Mouse (Mus musculus) heart, embryonic 11.5 days (tissue): Measurements from ENCODE around the gene Sec14l1. TPM values are rescaled to one million over a fixed set of nuclear protein-coding genes. Genes with fewer than 3 reads are reported as not detected.

Experiments used
- ATAC-seq: fragments of 200-750 bp; cut with Nextera tagmentation; replicated peaks from 2 replicates; pipeline ENCODE4 v1.8.0; 2017; ENCODE audit warnings: moderate library complexity; ENCODE audit not compliant: insufficient number of reproducible peaks, low FRiP score, low TSS enrichment
- H3K27ac ChIP-seq: fragments of 300-500 bp; sonication (generic); 2 replicates; pipeline ENCODE4 v1.5.1; 2014; ENCODE audit warnings: mild to moderate bottlenecking, low read depth, low read length
- H3K27me3 ChIP-seq: fragments of 300-500 bp; sonication (generic); 2 replicates; pipeline ENCODE4 v1.6.1; 2014; ENCODE audit warnings: mild to moderate bottlenecking, low read length, mixed read lengths; ENCODE audit not compliant: control insufficient read depth, insufficient read depth
- H3K36me3 ChIP-seq: fragments of 300-500 bp; sonication (generic); 2 replicates; pipeline ENCODE4 v1.6.1; 2014; ENCODE audit warnings: mild to moderate bottlenecking, low read length, moderate library complexity, mixed read lengths; ENCODE audit not compliant: control insufficient read depth, insufficient read depth
- H3K4me1 ChIP-seq: fragments of 300-500 bp; sonication (generic); 2 replicates; pipeline ENCODE4 v1.6.1; 2014; ENCODE audit warnings: low read length; ENCODE audit not compliant: control insufficient read depth, insufficient read depth
- H3K4me2 ChIP-seq: fragments of 300-500 bp; sonication (generic); 2 replicates; pipeline ENCODE4 v1.6.1; 2014; ENCODE audit warnings: mild to moderate bottlenecking, moderate library complexity
- H3K4me3 ChIP-seq: fragments of 300-500 bp; sonication (generic); 2 replicates; pipeline ENCODE4 v1.5.1; 2014; ENCODE audit warnings: low read depth, low read length
- H3K9ac ChIP-seq: fragments of 300-500 bp; sonication (generic); 2 replicates; pipeline ENCODE4 v1.6.1; 2014; ENCODE audit warnings: mild to moderate bottlenecking, low read depth, low read length, moderate library complexity
- H3K9me3 ChIP-seq: fragments of 300-500 bp; sonication (generic); replicated peaks from 2 replicates; pipeline ENCODE4 v1.6.1; 2016; ENCODE audit warnings: low read length; ENCODE audit not compliant: control insufficient read depth
- WGBS: fragments of 180-500 bp; shearing (Covaris S2); extraction: QIAGEN DNeasy Blood & Tissue Kit; methylation state at CpG from one replicate; pipeline ENCODE4 v1.1.7; 2014; ENCODE audit not compliant: insufficient replicate concordance; 5-methylcytosine and 5-hydroxymethylcytosine counted together
- polyA plus RNA-seq: library from polyadenylated mRNA; unstranded; fragments of >200 nt; fragmentation: Nextera tagmentation; extraction: Ambion mirVana; gene quantifications from 2 replicates; pipeline ENCODE4 v1.2.1, GENCODE M21; 2014

Sec14l1 gene
- polyA plus RNA-seq, 1 experiment from 2014 or later = 32.6 TPM

DNA sequence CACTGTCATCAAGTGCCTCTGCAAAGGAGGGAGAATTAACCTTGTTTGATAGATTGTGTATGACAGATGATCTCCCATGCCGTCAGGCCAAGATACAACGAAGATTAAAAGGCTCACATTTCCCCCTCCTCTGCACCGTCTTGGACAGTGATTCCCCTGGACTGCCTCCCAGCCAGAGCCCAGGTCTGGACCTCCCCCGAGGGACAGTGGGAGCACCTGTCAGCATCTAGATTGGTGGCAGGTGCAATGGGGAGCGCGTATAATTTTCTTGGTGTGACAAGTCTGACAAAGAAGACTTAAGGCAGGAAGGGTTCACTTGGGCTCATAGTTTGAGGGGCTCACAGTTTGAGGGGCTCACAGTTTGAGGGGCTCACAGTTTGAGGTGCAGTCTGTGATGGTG, 48.8 kb downstream of the Sec14l1 start:
- no peak for ATAC-seq
- H3K4me2 ChIP-seq = no peak overlapping the region
- no peak overlapping the region for H3K4me3 ChIP-seq
- no peak overlapping the region for H3K27ac ChIP-seq
- H3K36me3 ChIP-seq = peaks cover 6% of the 10 kb centered on the region; the same call in 1 of the 2 replicates
- H3K4me1 ChIP-seq = peaks cover 6% of the 10 kb centered on the region; the same call in 1 of the 2 replicates
- WGBS = 64% methylated on average over 6 of the region's 6 CpGs
- H3K27me3 ChIP-seq = no peaks in the 10 kb centered on the region
- H3K9me3 ChIP-seq = no peaks in the 10 kb centered on the region
- no peak overlapping the region for H3K9ac ChIP-seq

DNA sequence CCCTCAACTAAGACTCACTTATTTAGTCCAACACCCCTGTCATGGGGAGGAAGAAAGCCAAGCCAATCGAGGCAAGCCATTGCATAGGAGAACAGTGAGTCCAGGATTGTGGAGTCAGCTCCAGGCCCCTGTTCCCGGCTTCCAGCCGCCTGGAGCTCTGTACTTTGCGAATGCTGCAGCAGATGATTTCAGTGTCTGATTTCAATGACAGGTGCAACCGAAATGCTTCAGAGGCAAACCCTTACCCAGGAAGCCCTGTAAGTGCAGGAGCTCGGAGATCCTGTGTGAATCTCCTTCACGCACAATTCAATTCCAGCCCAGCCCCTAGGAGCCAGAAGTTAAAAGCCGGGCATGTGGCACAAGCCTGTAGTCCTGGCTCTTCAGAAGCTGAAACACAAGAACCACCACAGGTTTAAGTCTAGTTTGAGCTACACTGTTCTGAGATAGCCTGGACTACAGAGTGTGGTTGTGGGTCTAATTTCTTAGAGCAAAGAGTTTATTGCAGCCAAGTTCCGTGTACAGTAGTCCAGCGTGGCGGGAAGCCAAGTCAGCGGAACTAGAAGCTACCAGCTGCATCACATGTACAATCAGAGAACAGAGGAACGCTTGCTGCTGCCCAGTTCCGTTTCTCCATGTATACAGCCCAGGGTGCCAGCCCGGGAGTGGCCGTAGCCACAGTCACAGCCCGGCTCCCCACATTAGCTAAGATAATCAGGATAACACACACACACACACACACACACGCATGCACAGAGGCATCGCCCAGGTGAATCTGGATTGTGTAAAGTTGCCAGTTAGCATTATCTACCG, 53.5 kb downstream of the Sec14l1 start:
- Histone ChIP-seq H3K9me3 (no peaks in the 10 kb centered on the region), H3K4me2 (no peak overlapping the region), H3K4me3 (no peak overlapping the region), H3K27me3 (no peaks in the 10 kb centered on the region), H3K27ac (no peak overlapping the region), H3K9ac (no peak overlapping the region), H3K4me1 (no peaks in the 10 kb centered on the region), H3K36me3 (no peaks in the 10 kb centered on the region)
- WGBS = 83% methylated on average over 20 of the region's 20 CpGs
- ATAC-seq = no peak

DNA sequence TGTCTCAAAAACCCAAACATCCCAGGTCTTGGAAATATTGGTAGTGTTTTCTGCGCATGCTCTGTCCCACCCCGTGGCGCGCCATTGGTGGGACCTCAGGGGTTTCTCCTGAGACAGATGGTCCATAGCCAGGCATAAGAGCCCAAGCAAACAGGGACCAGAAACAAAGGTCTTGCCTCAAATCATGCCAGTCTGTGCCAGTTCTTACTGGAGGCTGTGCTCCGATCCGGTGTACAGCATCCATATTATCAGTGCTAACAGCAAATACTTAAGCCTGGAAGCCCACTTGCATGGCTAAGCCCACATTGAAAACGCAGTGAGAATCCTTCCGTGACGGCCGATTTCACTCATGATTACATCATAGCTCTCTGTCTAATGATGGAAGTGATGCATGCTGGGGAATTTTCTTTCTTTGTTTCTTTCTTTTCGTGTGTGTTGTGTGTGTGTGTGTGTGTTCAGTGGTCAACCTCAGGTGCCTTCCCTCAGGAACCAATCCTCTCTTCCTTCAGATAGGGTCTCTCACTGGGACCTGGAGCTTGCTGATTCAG, 54.2 kb downstream of the Sec14l1 start:
- Histone ChIP-seq H3K27ac (no peak overlapping the region), H3K4me1 (no peaks in the 10 kb centered on the region), H3K4me3 (no peak overlapping the region), H3K9ac (no peak overlapping the region), H3K9me3 (no peaks in the 10 kb centered on the region), H3K27me3 (no peaks in the 10 kb centered on the region), H3K36me3 (no peaks in the 10 kb centered on the region), H3K4me2 (no peak overlapping the region)
- 89% methylated on average over 11 of the region's 11 CpGs for WGBS
- no peak for ATAC-seq

DNA sequence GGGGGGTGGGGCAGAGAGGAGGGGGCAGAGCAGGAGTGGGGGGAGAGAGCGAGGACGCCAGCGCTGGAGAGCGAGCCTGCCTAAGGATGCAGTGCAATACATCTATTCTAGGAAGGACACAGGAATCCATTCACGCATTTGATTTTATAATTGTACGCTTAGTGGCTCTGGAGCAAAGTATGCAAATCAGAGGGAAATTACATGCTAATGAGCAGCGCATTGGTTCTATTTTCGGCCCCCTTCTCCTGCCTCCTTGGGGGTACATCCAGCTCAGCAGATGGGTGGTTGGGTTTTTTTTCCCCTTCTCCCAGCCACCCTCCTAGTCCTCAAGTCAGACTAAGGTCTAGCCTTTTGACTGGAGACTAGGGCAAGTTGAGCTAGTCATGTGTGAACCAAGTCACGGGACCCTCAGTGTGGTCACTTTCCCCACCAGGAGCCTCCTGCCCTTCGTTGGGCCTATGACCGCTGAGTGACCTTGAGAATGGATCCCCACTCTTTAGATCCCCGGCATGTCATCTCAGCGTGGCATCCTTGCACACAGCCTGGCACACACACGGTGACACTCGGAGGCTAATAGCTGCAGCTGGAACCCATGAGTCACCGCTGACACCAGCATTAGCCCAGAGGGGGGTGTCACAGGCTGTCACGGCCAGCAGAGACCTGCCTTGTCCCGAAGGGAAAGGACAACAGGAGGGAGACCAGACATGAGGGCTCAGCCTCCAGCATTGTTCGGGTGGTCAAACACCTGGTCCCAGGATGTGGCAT, 55.0 kb downstream of the Sec14l1 start:
- Histone ChIP-seq H3K4me2 (no peak overlapping the region), H3K9ac (no peak overlapping the region), H3K27ac (no peak overlapping the region), H3K4me3 (no peak overlapping the region), H3K36me3 (no peaks in the 10 kb centered on the region), H3K9me3 (no peaks in the 10 kb centered on the region), H3K27me3 (no peaks in the 10 kb centered on the region), H3K4me1 (no peaks in the 10 kb centered on the region)
- WGBS = 89% methylated on average over 19 of the region's 19 CpGs
- no peak for ATAC-seq

DNA sequence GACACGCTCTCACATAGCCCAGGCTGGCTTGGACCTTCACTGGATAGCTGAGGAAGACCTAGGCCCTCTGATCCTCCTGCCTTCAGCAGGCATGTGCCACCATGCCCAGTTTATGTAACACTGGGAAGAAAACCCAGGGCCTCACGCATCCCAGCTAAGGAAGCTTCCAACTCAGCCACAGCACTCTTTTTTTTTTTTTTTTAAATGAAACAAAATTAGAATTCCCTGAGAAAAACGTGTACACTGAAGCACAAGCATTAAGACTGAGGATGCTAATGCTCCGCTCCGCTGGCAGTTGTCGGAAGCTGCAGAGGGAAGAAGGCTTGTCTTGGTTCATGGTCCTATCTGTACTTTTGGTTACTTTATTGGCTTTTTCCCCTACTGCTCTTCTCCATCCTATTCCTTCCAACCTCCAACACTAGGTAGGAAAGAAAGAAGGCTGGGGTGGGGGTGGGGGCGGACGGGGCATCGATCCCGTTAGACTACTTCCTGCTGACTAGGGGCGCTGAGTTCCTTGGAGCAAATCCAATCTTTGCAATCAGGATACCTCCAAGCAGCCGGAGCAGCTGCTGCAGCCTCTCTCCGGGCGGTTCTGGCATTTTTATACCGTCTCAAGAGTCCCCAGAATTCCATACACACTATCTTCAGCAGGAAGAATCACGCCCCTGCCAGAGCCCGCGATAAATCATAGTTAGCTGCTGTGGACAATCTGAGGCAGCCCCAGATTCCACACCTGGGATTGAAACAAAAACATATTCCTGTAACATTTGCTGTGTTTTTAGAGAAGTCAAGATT, 59.3 kb downstream of the Sec14l1 start:
- H3K36me3 ChIP-seq = no peaks in the 10 kb centered on the region
- H3K4me1 ChIP-seq = no peaks in the 10 kb centered on the region; the same call in 1 of the 2 replicates
- 32% methylated on average over 18 of the region's 18 CpGs for WGBS
- H3K27ac ChIP-seq = peak overlapping the region; percentile 50
- H3K9ac ChIP-seq = peak overlapping the region; percentile 58
- H3K9me3 ChIP-seq = no peaks in the 10 kb centered on the region
- H3K4me2 ChIP-seq = peak overlapping the region; percentile 58
- ATAC-seq = no peak
- H3K4me3 ChIP-seq = peak overlapping the region; percentile 21
- no peaks in the 10 kb centered on the region for H3K27me3 ChIP-seq

DNA sequence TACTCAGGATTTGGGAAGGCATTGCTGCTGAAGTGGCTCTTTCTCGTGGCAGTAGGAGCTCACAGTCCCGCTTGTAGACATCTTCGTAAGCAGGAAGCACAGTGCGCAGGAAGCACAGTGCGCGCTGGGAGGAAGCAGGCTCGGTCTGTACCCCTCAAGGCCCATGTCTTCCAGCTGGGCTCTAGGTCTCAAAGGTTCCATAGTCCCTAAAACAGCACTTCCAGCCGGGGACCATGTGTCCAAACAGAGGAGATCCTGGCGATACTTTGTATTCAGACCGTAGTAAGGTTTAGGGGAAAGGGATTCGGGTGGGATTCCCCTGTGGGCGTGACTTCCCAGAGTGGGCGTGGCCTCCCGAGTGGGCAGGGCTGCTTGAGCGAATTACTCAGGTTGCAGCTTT, 60.0 kb downstream of the Sec14l1 start:
- H3K9ac ChIP-seq = peak overlapping the region; percentile 58
- peak overlapping the region; percentile 21 for H3K4me3 ChIP-seq
- peak overlapping the region; percentile 50 for H3K27ac ChIP-seq
- H3K9me3 ChIP-seq = peaks cover 1% of the 10 kb centered on the region; the same call in 1 of the 2 replicates
- ATAC-seq = no peak
- peak overlapping the region; percentile 58 for H3K4me2 ChIP-seq
- WGBS = 44% methylated on average over 15 of the region's 15 CpGs
- H3K36me3 ChIP-seq = no peaks in the 10 kb centered on the region
- H3K27me3 ChIP-seq = no peaks in the 10 kb centered on the region
- H3K4me1 ChIP-seq = no peaks in the 10 kb centered on the region; the same call in 1 of the 2 replicates

DNA sequence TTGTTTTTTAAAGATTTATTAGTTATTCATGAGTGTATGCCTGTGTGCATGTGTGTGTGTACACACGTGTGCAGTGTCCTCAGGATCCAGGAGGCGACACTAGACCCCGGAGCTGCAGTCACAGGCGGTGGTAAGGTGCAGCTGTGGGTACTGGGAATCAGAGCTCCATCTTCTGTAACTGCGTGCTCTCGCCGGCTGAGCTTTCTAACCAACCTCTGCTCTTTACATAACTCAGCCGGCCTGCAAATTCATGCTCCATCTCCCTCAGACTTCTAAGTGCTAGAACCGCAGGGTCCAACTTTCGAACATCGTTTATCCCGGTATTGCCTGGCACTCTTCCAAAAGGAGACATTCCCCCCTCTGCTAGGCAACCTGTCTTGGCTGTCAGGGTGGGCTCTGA, 60.5 kb downstream of the Sec14l1 start:
- no peak for ATAC-seq

DNA sequence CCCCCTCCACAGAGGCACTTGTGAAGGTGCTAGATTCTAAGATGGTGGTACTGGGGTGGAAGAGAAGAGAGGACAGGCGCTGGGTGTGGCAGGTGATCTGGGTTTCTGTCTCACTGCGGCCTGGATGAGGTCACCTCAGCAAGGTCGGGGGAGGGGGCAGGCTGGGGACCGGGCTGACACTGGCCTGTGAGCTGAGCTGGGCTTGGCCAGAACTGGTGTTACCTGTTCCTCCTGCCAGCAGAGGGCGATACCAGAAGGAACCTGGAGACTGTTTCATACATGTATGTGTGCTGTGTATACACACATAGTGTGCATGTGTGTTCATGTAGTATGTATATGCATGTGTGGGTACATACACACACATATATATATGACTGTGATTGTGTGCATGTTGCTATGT, 61.3 kb downstream of the Sec14l1 start:
- Histone ChIP-seq H3K27me3 (no peaks in the 10 kb centered on the region), H3K4me3 (no peak overlapping the region), H3K36me3 (no peaks in the 10 kb centered on the region), H3K4me1 (no peaks in the 10 kb centered on the region; the same call in 1 of the 2 replicates), H3K9me3 (peaks cover 8% of the 10 kb centered on the region), H3K9ac (no peak overlapping the region), H3K4me2 (no peak overlapping the region), H3K27ac (no peak overlapping the region)
- ATAC-seq = no peak
- WGBS = 30% methylated on average over 5 of the region's 5 CpGs

More for the DNA sequence above, 60.5 kb downstream of the Sec14l1 start:
- Histone ChIP-seq H3K4me3 (no peak overlapping the region), H3K27me3 (no peaks in the 10 kb centered on the region), H3K9me3 (peaks cover 5% of the 10 kb centered on the region), H3K36me3 (no peaks in the 10 kb centered on the region), H3K4me2 (no peak overlapping the region), H3K27ac (no peak overlapping the region), H3K4me1 (no peaks in the 10 kb centered on the region; the same call in 1 of the 2 replicates), H3K9ac (no peak overlapping the region)
- WGBS = 83% methylated on average over 12 of the region's 12 CpGs
